Mouse (Mus musculus): ENCODE results near the gene Apoc2.
"Not testable (repeated sequence)": the region's sequence is repeated elsewhere in the genome, so short reads cannot be mapped to it uniquely, and the experiment has no call there.

Apoc2 gene

DNA sequence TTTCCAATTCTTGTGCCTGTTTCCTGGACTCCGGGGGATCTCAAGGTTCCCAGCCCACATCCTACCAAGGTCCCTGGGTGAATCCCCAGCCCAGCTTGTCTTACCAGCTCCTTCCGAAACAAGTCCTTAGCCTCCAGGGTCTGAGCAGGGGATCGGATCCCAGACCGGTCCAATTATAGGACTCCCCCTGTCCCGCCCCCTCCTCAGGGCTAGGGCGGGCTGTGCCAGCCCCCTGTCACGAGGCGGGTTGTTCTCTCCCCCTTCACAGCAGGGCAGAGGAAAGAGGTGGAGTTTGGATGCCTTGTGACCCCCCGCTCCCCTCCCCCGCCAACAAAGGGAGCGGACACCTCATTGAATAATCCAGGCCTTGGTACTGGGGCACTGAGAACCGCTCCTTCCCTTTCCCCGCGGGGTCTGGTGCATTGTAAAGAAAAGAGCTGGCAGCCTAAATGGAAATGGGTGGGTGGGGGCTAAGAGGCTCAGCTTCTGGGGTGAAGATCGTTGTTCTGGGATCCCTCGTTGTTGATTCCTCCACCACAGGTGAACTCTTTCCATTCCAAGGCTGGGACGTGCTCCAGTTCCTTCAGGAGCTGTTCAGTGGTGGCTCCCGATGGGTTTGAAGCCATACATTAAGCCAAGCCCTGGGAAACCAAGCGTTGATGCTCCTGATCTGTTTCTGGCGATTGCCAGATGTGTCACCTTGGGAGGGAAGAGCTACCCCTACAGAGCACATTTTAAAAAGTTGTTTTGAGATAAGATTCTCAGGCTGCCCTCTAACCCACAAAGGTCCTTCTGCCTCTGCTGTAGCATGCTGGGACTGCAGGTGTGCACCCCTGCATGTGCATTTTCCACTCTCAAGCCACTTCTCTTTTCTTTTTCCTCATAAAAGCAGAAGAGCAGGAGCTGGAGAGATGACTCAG lies 21.4 kb upstream of the Apoc2 start, which contains the start of gene Apoe:
Apoe (minus strand) TSS at position 282 of the 920 bp plus-strand sequence.
- no peak for DNase-seq (ENCODE audit: low read depth, low spot score)

DNA sequence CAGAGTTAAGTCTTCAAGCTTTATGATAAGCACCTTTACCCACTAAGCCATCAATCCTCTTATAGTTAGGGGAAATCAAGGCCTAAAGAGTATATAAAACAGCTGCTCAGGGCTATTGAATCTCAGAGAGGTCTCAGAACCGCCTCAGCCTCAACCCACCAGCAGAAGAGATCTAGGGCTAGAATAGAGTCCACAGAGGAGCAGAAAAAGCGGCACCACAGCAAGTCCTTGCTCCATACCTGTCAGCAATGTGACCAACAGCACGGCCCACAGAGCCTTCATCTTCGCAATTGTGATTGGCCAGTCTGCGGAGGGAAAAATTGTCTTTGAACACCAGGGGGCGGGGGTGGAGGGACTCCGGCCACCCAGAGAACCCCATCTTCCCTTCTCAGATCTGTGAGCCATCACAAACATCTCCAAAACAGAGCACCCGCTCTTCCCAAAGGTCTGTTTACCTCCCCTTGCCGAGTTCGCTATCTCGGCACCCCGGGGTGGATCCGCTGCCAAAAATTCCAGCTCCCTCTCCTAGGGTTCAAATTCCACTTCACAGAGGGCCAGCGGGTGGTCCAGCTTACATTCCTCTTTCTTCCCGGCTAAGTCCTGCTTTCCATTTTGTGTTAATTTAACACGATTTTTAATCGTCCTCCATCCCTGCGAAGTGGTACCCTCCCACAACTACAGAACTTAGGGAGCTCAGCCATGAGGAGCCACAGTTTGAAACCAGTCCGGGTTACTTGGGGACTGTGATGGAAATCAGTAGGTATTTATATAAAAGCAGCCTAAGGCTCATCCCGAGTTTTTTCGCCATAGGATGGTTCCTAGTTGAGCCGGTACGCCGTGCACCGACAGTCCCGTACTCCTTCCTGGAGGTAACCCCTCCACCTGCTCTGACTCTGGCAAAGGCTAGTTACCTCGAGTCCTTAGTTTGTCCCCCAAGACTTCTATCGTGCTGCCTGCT lies 20.5 kb upstream of the Apoc2 start:
- no peak for DNase-seq (ENCODE audit: low read depth, low spot score)

GRCm38 (mm10) chr7:19696336-19696873 lies 18.7 kb upstream of the Apoc2 start:
- no peak for DNase-seq (ENCODE audit: low read depth, low spot score)

DNA sequence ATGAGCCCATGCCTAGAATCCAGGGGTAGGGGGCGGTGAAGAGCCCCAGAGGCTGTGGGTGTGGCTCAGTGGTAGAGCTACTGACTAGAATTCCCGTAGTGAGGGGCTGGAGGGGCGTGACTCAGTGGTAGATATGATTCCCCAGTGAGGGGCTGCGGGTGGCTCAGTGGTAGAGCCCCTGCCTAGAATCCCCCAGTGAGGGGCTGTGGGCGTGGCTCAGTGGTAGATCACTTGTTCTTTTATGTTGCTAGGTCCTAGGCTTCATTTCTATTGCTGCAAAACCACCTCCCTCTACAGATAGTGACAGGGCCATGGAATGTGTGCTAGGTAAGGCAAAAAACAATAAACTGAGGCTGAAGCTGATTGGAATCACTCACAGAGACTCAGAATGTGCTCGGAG lies 18.1 kb upstream of the Apoc2 start:
- DNase-seq (ENCODE audit: low read depth, low spot score), result no peak

GRCm38 (mm10) chr7:19695213-19695594 lies 17.5 kb upstream of the Apoc2 start:
- no peak for DNase-seq (ENCODE audit: low read depth, low spot score)

DNA sequence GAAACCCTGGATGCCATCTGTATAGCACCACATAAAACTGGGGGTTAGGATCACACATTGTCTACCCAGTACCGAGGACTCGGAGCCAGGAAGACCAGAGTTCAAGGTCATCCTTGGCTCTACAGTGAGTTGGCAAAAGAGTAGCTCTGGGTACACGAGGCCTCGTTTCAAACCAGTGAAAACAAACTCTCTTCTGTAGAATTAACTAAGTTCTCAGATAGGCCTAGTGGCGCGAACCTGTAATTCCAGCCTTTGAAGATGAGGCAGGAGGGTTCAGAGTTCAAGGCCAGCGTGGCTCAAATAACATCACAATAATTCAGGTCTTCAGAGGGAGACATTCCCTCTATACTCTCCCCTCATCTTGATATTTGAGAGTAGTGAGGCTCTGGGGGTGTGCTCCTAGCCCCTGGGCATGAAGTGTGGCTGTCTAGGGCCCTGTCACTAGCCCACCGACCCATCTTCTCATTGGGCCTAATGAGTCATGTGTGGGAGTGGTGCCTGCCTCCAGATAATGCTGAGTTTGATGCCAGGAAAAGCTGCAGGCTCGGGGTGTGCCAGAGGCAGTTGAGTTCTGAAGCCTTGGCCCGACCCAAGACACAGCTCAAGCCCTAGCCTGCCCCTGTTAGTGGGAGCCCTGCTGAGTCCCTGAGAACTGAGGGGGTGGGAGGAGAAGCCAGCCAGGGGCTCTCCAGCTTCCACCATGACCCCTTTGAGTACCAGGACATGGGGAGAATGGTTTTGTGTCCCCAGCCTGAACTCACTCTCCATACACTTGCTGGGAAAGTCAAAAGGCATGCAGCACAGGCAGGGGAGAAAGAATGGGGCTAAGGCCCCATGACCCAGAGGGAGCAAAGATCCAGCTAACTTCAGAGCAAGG lies 16.8 kb upstream of the Apoc2 start:
- DNase-seq (ENCODE audit: low read depth, low spot score), result no peak

DNA sequence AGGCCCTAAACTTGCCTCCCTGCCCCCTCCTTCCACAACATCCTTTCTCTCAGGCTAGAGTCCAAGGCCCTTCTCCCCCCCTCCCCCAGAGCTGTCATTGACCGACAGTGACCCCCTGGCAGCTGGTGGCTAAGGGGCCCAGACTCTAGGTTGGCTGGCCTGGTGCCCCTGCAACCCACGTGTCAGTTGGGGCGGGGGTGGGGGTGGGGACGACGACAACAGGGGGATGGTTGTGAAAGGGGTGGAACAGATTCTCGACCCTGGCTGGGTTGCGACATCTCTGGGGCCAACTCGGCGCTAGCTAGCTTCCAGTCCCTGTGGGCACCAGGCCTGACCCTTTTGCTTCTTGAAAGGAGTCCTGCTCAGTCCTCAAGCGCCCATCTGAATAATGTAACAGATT lies 15.7 kb upstream of the Apoc2 start:
- no peak for DNase-seq (ENCODE audit: low read depth, low spot score)

- no peak for DNase-seq (ENCODE audit: low read depth, low spot score)
Observed at GRCm38 (mm10) chr7:19691873-19692865, 14.4 kb upstream of the Apoc2 start, which contains the start of gene Apoc1. TSS of gene Apoc1 (minus strand) at chr7:19692660.

DNA sequence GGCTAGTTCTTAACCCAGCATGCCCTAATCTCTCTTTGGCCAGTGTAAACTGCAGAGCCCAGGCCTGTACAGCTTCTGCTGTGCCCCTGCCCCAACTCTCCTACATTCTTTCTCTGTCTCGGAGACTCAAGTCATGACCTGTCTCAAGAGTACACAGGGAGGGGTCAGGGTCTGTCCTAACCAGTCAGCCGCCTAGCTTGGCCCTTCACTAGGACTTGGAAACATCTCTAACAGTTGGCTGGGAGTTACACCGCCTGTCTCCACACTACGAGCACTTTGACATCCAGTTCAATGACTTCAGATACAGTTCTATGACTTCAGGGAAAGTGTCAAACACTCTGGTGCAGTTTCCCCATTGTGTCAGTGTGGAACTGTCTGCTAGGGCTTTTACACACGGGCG lies 13.7 kb upstream of the Apoc2 start:
- DNase-seq (ENCODE audit: low read depth, low spot score), result no peak

- no peak for DNase-seq (ENCODE audit: low read depth, low spot score)
Observed at GRCm38 (mm10) chr7:19690845-19691244, 13.1 kb upstream of the Apoc2 start.

DNA sequence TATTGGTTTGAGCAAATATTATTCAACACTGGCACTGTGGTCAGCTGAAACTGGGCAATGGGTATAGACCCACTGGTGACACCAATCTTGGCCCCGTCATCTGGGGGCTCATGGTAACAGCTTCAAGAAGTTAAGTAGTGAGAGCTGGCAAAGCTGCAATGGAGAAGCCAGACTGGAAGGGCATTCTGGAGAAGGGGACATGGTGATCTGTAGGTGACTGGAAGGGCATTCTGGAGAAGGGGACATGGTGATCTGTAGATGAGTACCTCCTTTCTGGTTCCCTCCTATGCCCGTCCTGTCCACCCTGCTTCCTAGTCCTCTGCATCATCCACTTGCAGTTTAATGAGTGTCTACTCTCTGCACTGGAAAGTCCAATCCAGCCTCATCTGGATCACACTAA lies 10.9 kb upstream of the Apoc2 start:
- DNase-seq (ENCODE audit: low read depth, low spot score), result no peak

- no peak for DNase-seq (ENCODE audit: low read depth, low spot score)
Observed at GRCm38 (mm10) chr7:19688101-19688500, 10.4 kb upstream of the Apoc2 start.

DNA sequence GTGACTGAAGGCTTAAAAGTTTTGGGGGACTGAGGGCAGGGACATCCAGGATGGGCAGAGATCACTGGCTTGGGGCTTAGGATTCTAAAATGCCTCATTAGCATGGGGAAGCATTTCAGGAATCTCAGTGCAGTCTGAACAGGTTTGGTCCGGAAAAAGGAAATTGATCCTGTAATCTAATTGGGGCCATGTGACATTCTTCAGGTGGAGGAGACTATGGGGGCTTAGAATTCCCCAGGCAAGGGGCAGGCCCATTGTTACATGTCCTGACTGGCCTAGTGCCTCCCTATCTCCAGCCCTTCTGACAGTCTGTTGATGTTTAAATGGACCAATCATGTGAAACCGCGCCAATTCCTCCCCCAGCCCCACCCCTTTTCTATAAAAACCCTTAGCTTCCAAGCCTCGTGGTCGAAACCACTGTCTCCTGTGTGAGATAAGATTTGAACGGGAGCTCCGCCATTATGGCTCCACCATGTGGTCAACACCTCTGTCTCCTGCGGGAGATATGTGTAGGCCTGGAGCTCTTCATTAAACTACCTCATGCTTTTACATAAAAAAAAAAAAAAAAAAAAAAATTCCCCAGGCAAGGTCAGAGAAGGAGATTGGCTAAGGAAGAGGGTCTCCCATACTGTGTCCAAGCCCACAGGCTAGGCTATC lies 9.3 kb upstream of the Apoc2 start:
- not testable (repeated sequence) for DNase-seq (ENCODE audit: low read depth, low spot score)

DNA sequence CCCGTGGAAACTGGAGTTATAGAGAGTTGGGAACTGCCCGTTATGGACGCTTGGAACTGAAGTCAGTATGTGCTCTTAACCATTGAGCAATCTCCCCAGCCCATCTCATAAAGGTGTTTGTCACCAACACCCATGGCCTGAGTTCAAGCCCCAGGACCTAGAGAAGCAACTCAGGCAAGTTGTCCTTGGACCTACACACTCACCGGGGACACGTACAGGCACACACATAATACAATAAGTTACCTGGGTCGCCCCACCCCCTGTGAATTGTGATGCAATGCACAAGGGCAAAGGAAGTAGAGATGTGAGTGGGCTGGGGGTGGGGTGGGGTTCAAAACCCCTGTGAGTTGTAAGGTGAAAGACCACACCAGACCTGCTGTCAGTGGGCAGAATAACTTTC lies 8.8 kb upstream of the Apoc2 start:
- DNase-seq (ENCODE audit: low read depth, low spot score), result no peak

DNA sequence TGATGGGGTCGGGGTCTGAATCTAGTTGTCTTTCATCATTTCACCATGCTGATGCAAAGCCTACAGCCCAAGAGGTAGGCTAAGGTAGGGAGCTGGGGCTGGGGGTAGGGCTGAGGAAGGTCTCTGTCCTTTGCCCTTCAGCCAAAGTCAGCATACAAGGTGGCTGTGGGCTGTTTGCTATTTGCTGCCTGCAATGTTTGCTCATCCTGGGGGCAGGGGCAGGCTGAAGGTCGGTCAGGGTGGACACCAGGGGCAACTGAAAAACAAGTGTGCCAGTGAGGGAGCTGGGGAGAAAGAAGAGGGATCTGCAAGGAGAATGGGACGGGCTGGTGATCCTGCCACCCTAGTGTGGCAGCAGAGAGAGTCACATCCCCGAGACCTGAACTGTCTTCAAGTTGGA lies 7.6 kb upstream of the Apoc2 start:
- DNase-seq (ENCODE audit: low read depth, low spot score), result no peak

GRCm38 (mm10) chr7:19683771-19684201 lies 6.0 kb upstream of the Apoc2 start:
- no peak for DNase-seq (ENCODE audit: low read depth, low spot score)

DNA sequence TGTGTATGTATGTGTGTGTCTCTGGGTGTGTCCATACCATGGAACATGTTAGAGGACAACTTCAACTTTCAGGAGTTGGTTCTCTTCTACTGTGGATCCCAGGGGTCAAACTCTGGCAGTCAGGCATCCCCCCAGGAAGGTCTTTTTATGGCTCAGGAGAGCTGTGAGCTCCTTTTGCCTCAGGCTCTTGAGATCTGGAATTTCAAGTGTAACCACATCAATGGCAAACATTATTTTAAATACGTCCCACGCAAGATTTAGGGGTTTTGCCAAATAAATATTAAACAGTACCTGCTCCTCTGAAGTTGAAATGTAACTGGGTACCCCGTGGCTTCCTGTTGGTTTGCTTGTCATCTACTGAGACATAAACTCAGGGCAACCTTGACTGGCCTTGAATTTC lies 5.2 kb upstream of the Apoc2 start:
- no peak for DNase-seq (ENCODE audit: low read depth, low spot score)

- no peak for DNase-seq (ENCODE audit: low read depth, low spot score)
Observed at GRCm38 (mm10) chr7:19681202-19681694, 3.5 kb upstream of the Apoc2 start, which contains the start of the genes Gm44805 and Apoc4. TSS of gene Gm44805 (minus strand) at chr7:19681423. TSS of gene Apoc4 (minus strand) at chr7:19681479.

GRCm38 (mm10) chr7:19680702-19681101 lies 3.0 kb upstream of the Apoc2 start:
- DNase-seq (ENCODE audit: low read depth, low spot score), result no peak
